Mouse (Mus musculus): ENCODE measurements around the gene Vsig10. TPM values are rescaled to one million over a fixed set of nuclear protein-coding genes. Genes with fewer than 3 reads are reported as not detected.
"Not testable (repeated sequence)": the region's sequence is repeated elsewhere in the genome, so short reads cannot be mapped to it uniquely, and the experiment has no call there.

Gene Vsig10
- polyA plus RNA-seq, 1 experiment from 2014 or later, result 19.7 TPM

DNA sequence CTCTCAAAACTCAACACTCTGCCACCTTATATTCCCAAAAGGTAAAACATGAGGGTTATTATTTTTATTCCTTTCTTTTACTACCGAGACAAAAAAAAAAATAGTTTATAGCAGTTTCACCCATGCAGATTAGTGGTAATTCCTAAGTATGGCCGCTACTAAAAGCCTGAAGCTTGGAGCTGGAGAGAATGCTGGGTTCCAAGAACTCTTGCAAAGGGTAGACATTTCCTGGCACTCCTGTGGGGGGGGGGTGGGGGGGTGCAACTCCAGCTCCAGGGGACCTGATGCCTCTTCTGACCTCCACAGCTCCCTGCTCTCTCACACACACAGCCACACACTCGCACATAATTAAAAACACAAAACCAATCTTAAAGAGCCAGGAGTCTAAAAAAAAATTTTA, 32.6 kb upstream of the Vsig10 start:
- Histone ChIP-seq H3K27me3 (replicated peaks; ENCODE audit: insufficient read depth, low read length) (no peaks in the 10 kb centered on the region), H3K9ac (replicated peaks; ENCODE audit: low read depth) (no peak overlapping the region; the same call in 1 of the 2 replicates), H3K36me3 (ENCODE audit: insufficient read depth, low read length) (no peaks in the 10 kb centered on the region), H3K4me1 (ENCODE audit: insufficient read depth, low read depth, low read length) (peaks cover 4% of the 10 kb centered on the region; the same call in 1 of the 2 replicates), H3K4me3 (ENCODE audit: low read depth, low read length) (peak overlapping the region; percentile 61), H3K27ac (ENCODE audit: low read length) (0 out of 2 replicates have a peak overlapping the region, but pooled peaks have one; percentile 54), H3K4me2 (replicated peaks; ENCODE audit: low read depth, low read length) (peak overlapping the region; percentile 89), H3K9me3 (ENCODE audit: low read length) (no peaks in the 10 kb centered on the region)
- no peak for DNase-seq (ENCODE audit: low spot score)
- no peak for ATAC-seq
- 27% methylated on average over 3 of the region's 3 CpGs for WGBS
- TF ChIP-seq CTCF (IDR thresholded peaks at IDR 0.05) (no peak), EP300 (IDR thresholded peaks at IDR 0.05) (no peak)

- peak within 1 kb of the TSS; percentile 89 for H3K4me2 ChIP-seq (replicated peaks; ENCODE audit: low read depth, low read length)
- H3K4me3 ChIP-seq (ENCODE audit: low read depth, low read length), result peak within 1 kb of the TSS; percentile 61
- ATAC-seq (peak; percentile 99), DNase-seq (ENCODE audit: low spot score) (peak; percentile 98)
- H3K36me3 ChIP-seq (ENCODE audit: insufficient read depth, low read length), result no peaks in the 10 kb centered on the region
- H3K9me3 ChIP-seq (ENCODE audit: low read length), result no peaks in the 10 kb centered on the region
- H3K27me3 ChIP-seq (replicated peaks; ENCODE audit: insufficient read depth, low read length), result no peaks in the 10 kb centered on the region
- WGBS, result under 1% methylated on average over 70 of the region's 77 CpGs
- peak within 1 kb of the TSS; percentile 54; the same call in 1 of the 2 replicates for H3K27ac ChIP-seq (ENCODE audit: low read length)
- TF ChIP-seq CTCF (IDR thresholded peaks at IDR 0.05) (peak; percentile 36), EP300 (IDR thresholded peaks at IDR 0.05) (no peak)
- peaks cover 4% of the 10 kb centered on the region; the same call in 1 of the 2 replicates for H3K4me1 ChIP-seq (ENCODE audit: insufficient read depth, low read depth, low read length)
- peak within 1 kb of the TSS; percentile 69 for H3K9ac ChIP-seq (replicated peaks; ENCODE audit: low read depth)
Measured at GRCm38 (mm10) chr5:117286831-117287822, 31.8 kb upstream of the Vsig10 start, which contains the start of gene Pebp1. TSS of gene Pebp1 (minus strand) at chr5:117287625.

DNA sequence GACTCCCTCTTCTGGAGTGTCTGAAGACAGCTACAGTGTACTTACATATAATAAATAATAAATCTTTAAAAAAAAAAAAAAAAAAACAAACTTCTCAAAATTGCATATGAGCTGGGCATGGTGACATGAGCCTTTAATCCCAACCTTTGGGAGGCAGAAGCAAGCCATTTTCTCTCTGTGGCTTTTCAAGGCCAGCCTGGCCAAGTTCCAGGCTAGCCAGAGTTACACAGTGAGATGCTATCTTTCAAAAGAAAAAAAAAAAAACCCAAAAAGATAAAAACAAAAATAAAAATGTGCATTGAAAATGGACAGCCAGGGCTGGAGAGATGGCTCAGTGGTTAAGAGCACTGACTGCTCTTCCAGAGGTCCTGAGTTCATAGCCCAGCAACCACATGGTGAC, 29.2 kb upstream of the Vsig10 start:
- H3K9ac ChIP-seq (replicated peaks; ENCODE audit: low read depth), result no peak overlapping the region
- DNase-seq (ENCODE audit: low spot score), result no peak
- no peaks in the 10 kb centered on the region for H3K9me3 ChIP-seq (ENCODE audit: low read length)
- H3K4me3 ChIP-seq (ENCODE audit: low read depth, low read length), result no peak overlapping the region
- H3K27ac ChIP-seq (ENCODE audit: low read length), result no peak overlapping the region
- ATAC-seq, result no peak
- H3K36me3 ChIP-seq (ENCODE audit: insufficient read depth, low read length), result no peaks in the 10 kb centered on the region
- no peak overlapping the region for H3K4me2 ChIP-seq (replicated peaks; ENCODE audit: low read depth, low read length)
- no peaks in the 10 kb centered on the region for H3K27me3 ChIP-seq (replicated peaks; ENCODE audit: insufficient read depth, low read length)
- peaks cover 4% of the 10 kb centered on the region; the same call in 1 of the 2 replicates for H3K4me1 ChIP-seq (ENCODE audit: insufficient read depth, low read depth, low read length)
- no peak for TF ChIP-seq EP300 (IDR thresholded peaks at IDR 0.05)
- TF ChIP-seq CTCF (IDR thresholded peaks at IDR 0.05), result no peak

DNA sequence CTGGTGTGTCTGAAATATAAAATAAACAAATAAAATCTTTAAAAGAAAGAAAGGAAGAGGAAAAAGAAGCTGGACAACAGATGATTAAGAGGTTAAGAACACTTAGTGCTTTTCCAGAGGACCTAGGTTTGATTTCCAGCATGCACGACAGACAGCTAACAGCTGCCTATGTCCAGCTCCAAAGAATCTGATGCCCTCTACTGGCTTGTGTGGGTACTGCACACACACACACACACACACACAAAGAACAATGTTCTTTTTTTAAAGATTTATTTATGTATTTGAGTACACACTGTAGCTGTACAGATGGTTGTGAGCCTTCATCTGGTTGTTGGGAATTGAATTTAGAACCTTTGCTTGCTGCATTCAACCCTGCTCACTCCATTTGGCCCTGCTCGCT, 28.8 kb upstream of the Vsig10 start:
- Histone ChIP-seq H3K4me2 (replicated peaks; ENCODE audit: low read depth, low read length) (no peak overlapping the region), H3K36me3 (ENCODE audit: insufficient read depth, low read length) (no peaks in the 10 kb centered on the region), H3K4me1 (ENCODE audit: insufficient read depth, low read depth, low read length) (peaks cover 4% of the 10 kb centered on the region; the same call in 1 of the 2 replicates), H3K4me3 (ENCODE audit: low read depth, low read length) (no peak overlapping the region), H3K9me3 (ENCODE audit: low read length) (no peaks in the 10 kb centered on the region), H3K27ac (ENCODE audit: low read length) (no peak overlapping the region), H3K27me3 (replicated peaks; ENCODE audit: insufficient read depth, low read length) (no peaks in the 10 kb centered on the region), H3K9ac (replicated peaks; ENCODE audit: low read depth) (no peak overlapping the region)
- TF ChIP-seq EP300 (IDR thresholded peaks at IDR 0.05) (no peak), CTCF (IDR thresholded peaks at IDR 0.05) (peak; percentile 38)
- 89% methylated on average over 2 of the region's 2 CpGs for WGBS
- ATAC-seq, result no peak
- no peak for DNase-seq (ENCODE audit: low spot score)

DNA sequence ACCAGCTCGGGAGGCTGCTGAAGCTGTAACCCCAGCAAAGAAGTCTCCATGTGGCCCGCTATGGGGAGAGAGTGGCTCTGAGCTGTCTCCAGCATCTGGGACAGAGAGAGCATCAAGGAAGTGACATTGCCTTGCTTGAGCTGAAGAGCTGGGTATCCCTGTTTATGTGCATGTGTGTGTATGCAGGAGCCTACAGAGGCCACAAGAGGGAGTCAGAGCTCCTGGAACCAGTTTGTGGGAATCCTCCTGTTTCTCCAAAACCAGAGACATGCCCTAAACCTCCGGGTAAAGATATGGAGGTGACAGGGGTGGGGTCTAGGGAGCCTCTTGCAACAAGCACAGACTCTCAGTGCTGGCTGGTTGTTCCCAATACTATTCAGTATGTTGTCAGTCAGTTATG, 27.6 kb upstream of the Vsig10 start:
- Histone ChIP-seq H3K36me3 (ENCODE audit: insufficient read depth, low read length) (no peaks in the 10 kb centered on the region), H3K9me3 (ENCODE audit: low read length) (no peaks in the 10 kb centered on the region), H3K9ac (replicated peaks; ENCODE audit: low read depth) (no peak overlapping the region), H3K27me3 (replicated peaks; ENCODE audit: insufficient read depth, low read length) (no peaks in the 10 kb centered on the region), H3K27ac (ENCODE audit: low read length) (no peak overlapping the region), H3K4me2 (replicated peaks; ENCODE audit: low read depth, low read length) (no peak overlapping the region), H3K4me3 (ENCODE audit: low read depth, low read length) (no peak overlapping the region), H3K4me1 (ENCODE audit: insufficient read depth, low read depth, low read length) (peaks cover 4% of the 10 kb centered on the region; the same call in 1 of the 2 replicates)
- DNase-seq (ENCODE audit: low spot score), result no peak
- ATAC-seq, result no peak
- WGBS, result 77% methylated on average over 3 of the region's 3 CpGs
- no peak for TF ChIP-seq EP300 (IDR thresholded peaks at IDR 0.05)
- no peak for TF ChIP-seq CTCF (IDR thresholded peaks at IDR 0.05)

- no peak for DNase-seq (ENCODE audit: low spot score)
- Histone ChIP-seq H3K4me3 (ENCODE audit: low read depth, low read length) (no peak overlapping the region), H3K4me1 (ENCODE audit: insufficient read depth, low read depth, low read length) (no peaks in the 10 kb centered on the region), H3K27me3 (replicated peaks; ENCODE audit: insufficient read depth, low read length) (no peaks in the 10 kb centered on the region), H3K36me3 (ENCODE audit: insufficient read depth, low read length) (no peaks in the 10 kb centered on the region), H3K4me2 (replicated peaks; ENCODE audit: low read depth, low read length) (no peak overlapping the region), H3K9ac (replicated peaks; ENCODE audit: low read depth) (no peak overlapping the region), H3K9me3 (ENCODE audit: low read length) (no peaks in the 10 kb centered on the region), H3K27ac (ENCODE audit: low read length) (no peak overlapping the region)
- no peak for ATAC-seq
- TF ChIP-seq CTCF (IDR thresholded peaks at IDR 0.05) (no peak), EP300 (IDR thresholded peaks at IDR 0.05) (no peak)
- WGBS, result 73% methylated on average over 6 of the region's 6 CpGs
Measured at GRCm38 (mm10) chr5:117292547-117292946, 26.3 kb upstream of the Vsig10 start.

GRCm38 (mm10) chr5:117293776-117294175, 25.1 kb upstream of the Vsig10 start:
- not testable (repeated sequence) for ATAC-seq; H3K4me3 ChIP-seq (ENCODE audit: low read depth, low read length); H3K9me3 ChIP-seq (ENCODE audit: low read length); H3K27me3 ChIP-seq (replicated peaks; ENCODE audit: insufficient read depth, low read length); H3K27ac ChIP-seq (ENCODE audit: low read length); H3K9ac ChIP-seq (replicated peaks; ENCODE audit: low read depth); H3K4me2 ChIP-seq (replicated peaks; ENCODE audit: low read depth, low read length); DNase-seq (ENCODE audit: low spot score); H3K36me3 ChIP-seq (ENCODE audit: insufficient read depth, low read length); H3K4me1 ChIP-seq (ENCODE audit: insufficient read depth, low read depth, low read length)
- WGBS, result 83% methylated on average over 3 of the region's 3 CpGs
